Mouse (Mus musculus): Measurements from ENCODE around the gene Fbxo2.
A peak's percentile ranks its signal among the peaks of the same experiment; 100 is the strongest.

Fbxo2 gene

DNA sequence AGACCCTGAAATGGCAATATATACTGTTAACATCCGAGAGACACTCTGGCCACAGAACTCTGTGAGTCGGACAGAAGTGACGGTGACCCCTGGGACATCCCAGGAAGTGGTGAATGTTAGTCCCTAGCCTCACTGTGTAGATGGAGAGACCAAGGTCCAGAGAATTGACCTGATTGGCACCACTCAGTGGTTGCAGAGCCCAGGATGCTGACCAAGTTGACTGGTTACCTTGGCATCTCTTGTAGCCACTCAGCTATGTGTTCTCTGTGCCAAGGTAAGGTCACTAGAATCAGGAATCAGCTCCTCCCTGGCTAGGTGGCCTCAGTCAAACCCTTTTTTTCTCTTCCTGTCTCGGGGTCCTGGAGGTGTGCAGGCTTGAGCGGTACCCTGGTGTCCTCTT is 16.7 kb upstream of the Fbxo2 start:
- no peak for DNase-seq

GRCm38 (mm10) chr4:148147714-148148113 is 12.7 kb upstream of the Fbxo2 start:
- DNase-seq = no peak

- DNase-seq = no peak
Measured at GRCm38 (mm10) chr4:148149540-148149939, 10.9 kb upstream of the Fbxo2 start.

GRCm38 (mm10) chr4:148150242-148150641 is 10.2 kb upstream of the Fbxo2 start:
- no peak for DNase-seq

DNA sequence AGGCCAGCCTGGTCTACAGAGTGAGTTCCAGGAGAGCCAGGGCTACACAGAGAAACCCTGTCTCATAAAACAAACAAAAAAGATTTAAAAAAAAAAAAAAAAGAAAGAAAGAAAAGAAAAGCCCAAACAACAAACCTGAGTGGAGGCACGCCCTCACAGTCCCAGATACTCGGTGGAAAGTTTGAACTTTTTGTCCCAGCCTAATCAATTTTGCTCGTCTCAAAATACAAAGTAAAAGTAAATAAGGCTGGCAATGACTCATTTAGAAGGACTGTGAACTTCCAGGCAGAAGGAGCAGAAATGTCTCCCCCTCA is 9.5 kb upstream of the Fbxo2 start:
- DNase-seq = no peak

DNA sequence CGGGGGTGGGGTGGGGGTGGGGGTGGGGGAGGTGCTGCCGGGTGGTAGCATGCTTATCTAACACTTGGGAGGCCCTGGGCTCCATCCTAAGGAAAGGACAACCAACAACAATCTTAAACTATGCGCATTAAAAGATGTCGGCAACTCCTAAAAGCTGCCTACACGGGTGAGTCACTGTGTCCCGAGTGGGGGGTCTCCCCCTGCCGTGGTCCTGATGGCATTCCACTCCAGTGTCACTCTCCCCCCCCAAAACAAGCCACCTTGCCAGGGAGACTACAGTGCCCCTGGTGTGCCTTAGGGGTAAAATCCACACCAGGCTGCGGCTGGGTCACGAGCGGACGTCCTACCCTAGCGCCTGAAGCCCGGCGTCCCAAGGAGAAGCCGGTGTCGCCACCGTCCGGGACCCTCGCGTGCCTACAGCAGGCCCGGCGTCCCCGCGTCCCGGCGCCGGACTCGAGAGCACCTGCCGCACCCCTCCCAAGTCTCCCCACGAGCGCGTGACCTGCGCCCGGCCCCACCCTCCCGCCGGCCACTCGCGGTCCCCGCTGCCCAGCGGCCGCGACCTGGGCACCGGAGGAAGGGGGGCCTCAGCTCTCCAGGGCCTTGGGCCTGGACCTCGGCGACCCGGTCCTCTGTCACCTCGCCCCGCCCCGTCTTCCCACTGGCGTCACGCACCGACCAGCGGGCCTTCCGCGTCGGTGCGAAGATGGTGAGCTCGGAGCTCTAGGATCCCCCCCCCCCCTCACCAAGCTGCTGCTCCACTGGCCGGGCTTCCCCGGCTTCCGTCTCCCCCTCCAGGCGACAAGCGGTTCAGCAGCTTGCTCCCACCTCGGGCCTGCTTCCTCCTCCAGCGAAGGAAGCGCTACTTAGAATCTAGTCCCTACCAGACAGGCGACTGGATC is 8.9 kb upstream of the Fbxo2 start, which contains the start of gene Fbxo6:
Fbxo6 (minus strand) TSS at position 874 of the 902 bp plus-strand sequence.
- peak; percentile 93 to 95 for DNase-seq

DNA sequence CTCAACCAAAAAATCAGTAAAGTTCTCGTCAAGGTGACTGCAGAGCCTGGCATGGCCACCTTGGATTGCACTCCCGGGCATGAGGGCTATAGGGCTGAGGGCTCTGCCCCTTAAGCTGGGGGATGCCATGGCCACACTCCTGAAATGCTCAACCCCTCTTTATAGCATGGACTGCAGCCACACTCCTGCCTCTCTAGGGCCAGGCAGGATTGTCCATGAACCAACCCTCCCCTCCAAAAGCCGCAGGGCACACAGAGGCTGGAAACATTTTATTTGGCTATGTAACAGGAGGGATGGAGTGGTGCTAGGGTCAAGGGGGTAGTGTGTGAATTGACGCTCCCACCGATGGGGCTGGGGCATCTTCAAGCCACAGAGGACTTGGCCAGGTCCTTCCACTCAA is 7.9 kb upstream of the Fbxo2 start:
- DNase-seq = no peak

GRCm38 (mm10) chr4:148154006-148154405 is 6.4 kb upstream of the Fbxo2 start:
- no peak for DNase-seq

- DNase-seq = peak; percentile 79 to 90
Measured at GRCm38 (mm10) chr4:148154982-148155381, 5.4 kb upstream of the Fbxo2 start.

DNA sequence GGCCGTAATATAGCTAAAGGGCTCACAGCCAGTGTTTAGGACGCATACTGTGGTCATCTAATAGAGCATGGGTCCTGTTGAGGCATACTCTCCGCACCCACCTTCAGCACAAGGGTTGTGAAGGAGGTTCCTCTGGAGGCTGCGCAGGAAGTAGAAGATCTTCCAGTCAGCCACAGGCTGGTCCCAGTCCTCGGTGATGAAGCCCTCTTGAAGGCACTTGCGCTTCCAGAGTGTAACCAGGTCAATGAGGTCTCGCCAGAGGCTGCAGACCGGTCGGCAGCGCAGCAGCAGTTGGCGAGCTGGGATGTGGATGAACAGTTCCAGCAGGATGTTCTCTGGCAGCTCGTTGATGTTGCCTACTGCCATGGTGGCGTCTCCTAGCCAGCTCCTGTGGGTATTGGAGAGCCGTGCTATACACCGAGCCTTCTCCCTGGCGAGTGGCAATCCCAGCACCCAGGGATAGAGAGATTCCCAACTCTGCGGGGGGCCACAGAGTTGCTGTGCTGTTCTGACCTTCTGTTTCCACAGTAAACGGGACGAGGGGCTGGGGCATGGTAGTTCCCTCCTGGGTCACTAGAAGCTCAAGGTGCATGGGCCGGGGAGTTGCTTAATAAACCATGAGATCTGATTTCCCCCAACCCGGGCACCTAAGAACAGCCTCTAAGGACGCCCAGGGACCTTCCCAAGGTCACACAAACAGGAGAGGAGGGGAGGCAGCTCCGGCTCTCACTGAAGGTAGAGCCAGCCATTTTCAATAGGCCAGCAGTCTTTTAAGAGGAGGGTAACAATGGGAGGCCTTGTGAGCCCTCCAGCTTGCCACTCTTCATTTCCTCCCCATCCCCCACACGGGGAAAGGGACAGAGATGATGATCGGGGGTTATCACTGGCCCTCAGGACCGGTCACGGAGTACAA is 1.7 kb upstream of the Fbxo2 start:
- peak; percentile 75 to 80 for DNase-seq

DNA sequence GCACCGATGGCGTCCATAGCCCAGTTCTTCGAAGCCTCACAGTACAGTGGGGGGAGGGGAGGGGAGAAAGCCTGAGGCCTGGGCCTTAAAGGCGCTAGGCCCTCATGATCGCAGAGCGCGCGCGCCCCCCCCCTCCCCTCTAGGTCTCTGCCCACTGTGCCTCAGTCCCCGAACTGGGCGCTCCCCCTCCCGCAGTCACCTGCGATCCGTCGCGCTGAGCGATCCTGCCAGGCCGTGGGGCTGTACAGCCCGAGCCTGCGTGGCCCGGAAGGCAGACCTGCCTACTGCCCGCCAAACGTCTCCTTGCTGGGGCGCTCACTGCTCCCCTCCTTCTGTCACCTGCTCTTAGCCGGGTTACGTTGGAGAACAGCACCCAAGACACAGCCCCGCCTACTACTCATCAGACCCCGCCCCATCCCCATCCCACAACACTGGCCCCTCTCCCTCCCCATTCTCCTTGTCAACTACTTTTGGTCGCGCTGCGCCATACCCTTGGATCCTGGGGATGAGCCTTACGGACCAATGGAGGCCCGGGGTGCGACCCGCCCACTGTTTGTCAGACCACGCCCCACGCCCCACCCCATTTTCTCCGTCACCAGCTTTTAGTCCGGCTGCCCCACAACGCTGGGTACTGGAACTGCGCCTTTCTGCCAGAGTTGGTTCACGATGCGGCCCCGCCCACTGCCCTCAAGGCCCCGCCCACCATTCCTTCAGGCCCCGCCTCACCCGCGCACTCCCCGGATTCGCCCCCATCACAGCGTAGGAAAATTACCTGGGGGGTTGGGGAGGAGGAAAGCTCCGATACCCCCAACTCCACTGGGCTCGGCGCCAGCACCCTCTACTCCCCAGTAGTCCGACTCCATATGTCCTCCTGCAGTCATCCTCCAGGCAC is 631 bp upstream of the Fbxo2 start:
- DNase-seq = peak; percentile 98

DNA sequence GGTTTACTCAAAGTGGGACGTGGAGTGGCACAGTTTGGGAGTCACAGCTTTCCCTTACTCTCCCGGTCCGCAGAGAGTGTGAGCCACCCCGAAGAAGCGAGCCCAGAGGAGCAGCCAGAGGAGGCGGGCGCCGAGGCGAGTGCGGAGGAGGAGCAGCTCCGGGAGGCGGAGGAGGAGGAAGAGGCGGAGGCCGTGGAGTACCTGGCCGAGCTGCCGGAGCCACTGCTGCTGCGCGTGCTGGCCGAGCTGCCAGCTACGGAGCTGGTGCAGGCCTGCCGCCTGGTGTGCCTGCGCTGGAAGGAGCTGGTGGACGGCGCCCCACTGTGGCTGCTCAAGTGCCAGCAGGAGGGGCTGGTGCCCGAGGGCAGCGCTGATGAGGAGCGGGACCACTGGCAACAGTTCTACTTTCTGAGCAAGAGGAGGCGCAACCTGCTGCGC is 3.6 kb downstream of the Fbxo2 start:
- peak; percentile 78 to 85 for DNase-seq

GRCm38 (mm10) chr4:148164461-148164860 is 4.0 kb downstream of the Fbxo2 start:
- no peak for DNase-seq

- DNase-seq = peak in 1 of 2 experiments; percentile 51
Measured at GRCm38 (mm10) chr4:148165551-148165950, 5.1 kb downstream of the Fbxo2 start.

- DNase-seq = peak; percentile 77 to 86
Measured at GRCm38 (mm10) chr4:148166431-148166830, 6.0 kb downstream of the Fbxo2 start.

DNA sequence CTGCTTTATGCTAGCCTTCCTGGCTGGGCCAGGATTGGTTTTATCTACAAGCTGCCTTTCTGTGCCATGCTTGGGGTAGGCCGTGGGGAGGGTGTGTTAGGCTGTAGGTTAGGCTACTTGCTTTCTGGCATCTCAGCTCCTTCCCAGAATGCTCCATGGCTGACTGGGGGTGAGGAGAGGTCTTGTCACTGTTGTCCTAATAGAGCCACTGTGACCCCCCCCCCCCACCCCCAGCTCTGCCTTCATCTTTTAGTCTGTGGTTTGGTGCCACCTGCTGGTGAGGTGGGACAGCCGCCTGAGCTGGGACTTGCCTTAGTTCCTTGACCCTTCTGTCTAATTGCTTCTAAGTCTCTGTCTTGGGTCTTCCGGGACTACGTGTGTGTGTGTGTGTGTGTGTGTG is 6.6 kb downstream of the Fbxo2 start:
- DNase-seq = peak; percentile 90 to 92

GRCm38 (mm10) chr4:148168287-148168686 is 7.9 kb downstream of the Fbxo2 start:
- DNase-seq = peak; percentile 87 to 89

- peak in 1 of 2 experiments; percentile 14 for DNase-seq
Measured at GRCm38 (mm10) chr4:148169586-148169985, 9.2 kb downstream of the Fbxo2 start.

GRCm38 (mm10) chr4:148170842-148171241 is 10.4 kb downstream of the Fbxo2 start:
- DNase-seq = peak; percentile 75 to 84

- no peak for DNase-seq
Measured at GRCm38 (mm10) chr4:148171261-148171660, 10.8 kb downstream of the Fbxo2 start.

GRCm38 (mm10) chr4:148173811-148174494 is 13.5 kb downstream of the Fbxo2 start:
- peak; percentile 71 to 76 for DNase-seq

- DNase-seq = peak in 1 of 2 experiments; percentile 42
Measured at GRCm38 (mm10) chr4:148174495-148174862, 14.1 kb downstream of the Fbxo2 start.
